Mouse (Mus musculus): ENCODE results near the gene Tek. TPM values are rescaled to one million over a fixed set of nuclear protein-coding genes. Genes with fewer than 3 reads are reported as not detected.

The Tek gene
- total RNA-seq, 1 experiment from 2014 or later = 10.9 TPM

DNA sequence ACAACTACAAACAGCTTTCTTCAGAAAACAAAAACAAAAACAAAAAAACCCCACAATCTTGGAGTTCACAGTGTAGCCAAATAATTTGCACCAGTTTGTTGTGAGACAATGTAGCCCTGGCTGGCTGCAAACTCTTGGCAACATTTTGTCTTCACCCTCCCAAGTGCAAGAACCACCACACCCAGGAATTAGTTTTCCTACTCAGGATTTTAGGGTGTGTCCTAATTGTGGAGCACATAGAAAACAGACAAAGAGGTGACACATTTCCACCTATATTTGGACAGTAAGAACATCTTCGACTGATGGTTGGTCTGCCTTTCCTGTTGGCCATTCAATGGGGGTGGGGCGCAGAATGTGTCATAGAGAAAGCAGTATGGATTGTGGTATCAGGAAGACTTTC, 46.8 kb downstream of the Tek start:
- no peak for ATAC-seq (replicated peaks; ENCODE audit: low read depth, poor library complexity, severe bottlenecking)

- peak; percentile 71 for ATAC-seq (replicated peaks; ENCODE audit: low read depth, poor library complexity, severe bottlenecking)
Observed at GRCm38 (mm10) chr4:94803187-94803586, 64.1 kb downstream of the Tek start.

GRCm38 (mm10) chr4:94810616-94811015, 71.5 kb downstream of the Tek start:
- no peak for ATAC-seq (replicated peaks; ENCODE audit: low read depth, poor library complexity, severe bottlenecking)

DNA sequence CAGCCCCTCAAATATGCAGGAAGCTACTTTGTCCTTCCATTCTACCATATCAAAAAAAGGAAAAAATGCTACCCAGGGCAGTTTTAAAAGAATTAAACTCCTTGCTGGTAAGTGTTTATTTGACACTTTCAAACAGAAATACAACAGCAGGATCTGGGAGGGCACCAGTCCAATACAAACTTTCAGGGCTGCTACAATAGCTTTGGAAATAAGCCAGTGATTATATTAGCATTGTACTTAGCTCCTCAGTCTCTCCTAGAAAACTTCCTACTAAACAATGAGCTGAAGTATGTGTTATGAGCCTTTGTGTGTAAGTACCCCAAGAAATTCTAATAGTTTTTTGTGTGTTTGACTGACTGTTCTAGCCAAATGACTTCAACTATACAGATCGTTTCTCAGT, 87.8 kb downstream of the Tek start:
- ATAC-seq (replicated peaks; ENCODE audit: low read depth, poor library complexity, severe bottlenecking) = no peak

DNA sequence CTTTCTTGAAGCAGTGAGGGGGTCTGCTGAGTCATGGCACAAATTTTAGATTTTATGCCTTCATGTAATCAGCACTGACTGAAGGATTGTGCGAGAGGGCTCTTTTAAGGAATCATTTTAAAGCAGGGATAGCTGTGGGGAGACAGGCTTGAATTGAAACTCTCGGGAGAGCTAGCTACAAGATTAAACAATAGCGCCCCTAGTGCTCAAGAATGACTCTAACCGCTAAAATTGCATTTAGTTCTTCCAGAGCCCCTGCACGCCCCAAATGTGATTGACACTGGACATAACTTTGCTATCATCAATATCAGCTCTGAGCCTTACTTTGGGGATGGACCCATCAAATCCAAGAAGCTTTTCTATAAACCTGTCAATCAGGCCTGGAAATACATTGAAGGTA, 88.3 kb downstream of the Tek start:
- ATAC-seq (replicated peaks; ENCODE audit: low read depth, poor library complexity, severe bottlenecking) = peak; percentile 66; the same call in 1 of the 2 replicates

GRCm38 (mm10) chr4:94829924-94830386, 90.9 kb downstream of the Tek start:
- ATAC-seq (replicated peaks; ENCODE audit: low read depth, poor library complexity, severe bottlenecking) = no peak

DNA sequence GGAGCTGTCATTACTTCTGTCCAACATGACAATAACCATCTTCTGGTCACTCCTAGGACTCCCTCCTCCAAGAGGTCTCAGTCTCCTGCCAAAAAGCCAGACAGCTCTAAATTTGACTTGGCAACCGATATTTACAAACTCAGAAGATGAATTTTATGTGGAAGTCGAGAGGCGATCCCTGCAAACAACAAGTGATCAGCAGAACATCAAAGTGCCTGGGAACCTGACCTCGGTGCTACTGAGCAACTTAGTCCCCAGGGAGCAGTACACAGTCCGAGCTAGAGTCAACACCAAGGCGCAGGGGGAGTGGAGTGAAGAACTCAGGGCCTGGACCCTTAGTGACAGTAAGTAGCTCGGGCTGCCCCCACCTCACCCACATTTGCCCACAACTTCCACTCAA, 98.0 kb downstream of the Tek start:
- ATAC-seq (replicated peaks; ENCODE audit: low read depth, poor library complexity, severe bottlenecking) = no peak

GRCm38 (mm10) chr4:94853301-94853700, 114.2 kb downstream of the Tek start:
- no peak for ATAC-seq (replicated peaks; ENCODE audit: low read depth, poor library complexity, severe bottlenecking)

DNA sequence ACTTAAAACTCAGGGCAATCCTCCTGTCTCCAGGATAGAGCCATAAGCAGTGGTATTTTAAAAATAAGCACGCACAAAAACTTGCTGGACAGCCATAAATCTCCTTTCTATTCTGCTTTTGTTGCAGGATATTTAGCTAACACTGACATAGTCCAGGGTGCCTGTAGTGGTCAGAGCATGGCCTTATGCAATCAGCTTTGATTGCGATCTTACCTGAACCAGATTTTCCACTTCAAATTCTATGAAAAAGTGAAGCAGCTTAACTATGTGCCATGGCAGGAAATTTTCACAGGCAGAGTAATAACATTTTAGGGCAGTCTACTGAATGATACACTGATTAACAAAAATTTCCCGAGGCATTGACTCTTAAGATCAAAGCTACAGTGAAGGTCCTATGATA, 115.2 kb downstream of the Tek start:
- no peak for ATAC-seq (replicated peaks; ENCODE audit: low read depth, poor library complexity, severe bottlenecking)

DNA sequence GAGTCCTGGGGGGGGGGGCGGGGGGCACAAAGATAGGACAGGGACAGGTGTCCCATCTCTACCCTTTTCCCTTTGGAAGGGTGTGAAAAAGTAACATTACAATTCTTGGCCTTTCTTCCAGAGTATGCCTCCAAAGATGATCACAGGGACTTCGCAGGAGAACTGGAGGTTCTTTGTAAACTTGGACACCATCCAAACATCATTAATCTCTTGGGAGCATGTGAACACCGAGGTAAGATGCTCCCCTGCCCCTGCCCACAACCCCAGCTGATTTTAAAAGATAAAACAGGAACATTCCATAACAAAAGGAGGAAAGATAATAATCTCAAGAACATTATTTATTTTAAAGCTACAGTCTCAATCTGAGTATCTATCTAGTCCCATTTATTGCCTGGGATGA, 116.1 kb downstream of the Tek start:
- no peak for ATAC-seq (replicated peaks; ENCODE audit: low read depth, poor library complexity, severe bottlenecking)

GRCm38 (mm10) chr4:94900744-94901143, 161.7 kb downstream of the Tek start:
- peak; percentile 85 for ATAC-seq (replicated peaks; ENCODE audit: low read depth, poor library complexity, severe bottlenecking)

DNA sequence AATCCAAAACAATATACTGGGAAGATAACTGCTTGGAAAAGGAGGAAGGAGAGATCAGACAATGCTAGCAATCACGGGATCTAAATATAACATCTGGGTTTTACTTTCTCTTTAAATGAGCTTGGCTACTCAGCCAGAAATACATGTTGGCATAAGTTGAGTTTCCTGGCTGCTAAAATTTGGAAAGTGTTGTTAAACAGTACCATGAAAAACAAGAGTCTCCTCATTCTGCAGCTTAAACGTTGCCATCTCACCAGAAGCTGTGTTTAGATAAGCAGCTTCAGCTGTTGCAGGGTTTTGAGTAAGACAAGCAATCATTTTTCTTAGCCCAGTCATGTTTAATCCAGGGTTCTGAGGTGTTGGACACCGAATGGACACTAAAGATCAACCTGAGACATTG, 162.7 kb downstream of the Tek start:
- no peak for ATAC-seq (replicated peaks; ENCODE audit: low read depth, poor library complexity, severe bottlenecking)

Other genes with a start within 250 kb of the Tek start
- gene Gm10306, start 182.7 kb upstream of the Tek start, total RNA-seq (2017) = not detected in 2 replicates
- 26.3 and 27.9 TPM in 2 replicates for gene Caap1, start 182.5 kb upstream of the Tek start, total RNA-seq (2017)
- gene Plaa, start 136.0 kb upstream of the Tek start, total RNA-seq (2017) = 97.9 and 122 TPM in 2 replicates
- gene Ift74, start 124.8 kb upstream of the Tek start, total RNA-seq (2017) = 24.0 and 24.3 TPM in 2 replicates
- not detected in 2 replicates for gene Lrrc19, start 89.1 kb upstream of the Tek start, total RNA-seq (2017)
- gene Eqtn, start 189.6 kb downstream of the Tek start, total RNA-seq (2017) = not detected in 2 replicates
- 50.8 and 53.1 TPM in 2 replicates for gene Mysm1, start 239.8 kb downstream of the Tek start, total RNA-seq (2017)

Data from common myeloid progenitor, adult 5-6 weeks (primary cell).